Mouse (Mus musculus) T-helper 17 cell (primary cell): ENCODE measurements around the gene Olfr1044.
"Not testable (repeated sequence)": the region's sequence is repeated elsewhere in the genome, so short reads cannot be mapped to it uniquely, and the experiment has no call there.

Source experiments
- in situ Hi-C, 2 experiments: fragments of 300-600 bp; cut with MboI, MseI; formaldehyde crosslinking; loops; 1 replicate in 1 of 2; 2 replicates in 1 of 2; pipeline ENCODE4 v1.15.1; 2025; ENCODE audit warnings: high pct_unique_total_duplicates in 2 of 2

Gene Olfr1044

DNA sequence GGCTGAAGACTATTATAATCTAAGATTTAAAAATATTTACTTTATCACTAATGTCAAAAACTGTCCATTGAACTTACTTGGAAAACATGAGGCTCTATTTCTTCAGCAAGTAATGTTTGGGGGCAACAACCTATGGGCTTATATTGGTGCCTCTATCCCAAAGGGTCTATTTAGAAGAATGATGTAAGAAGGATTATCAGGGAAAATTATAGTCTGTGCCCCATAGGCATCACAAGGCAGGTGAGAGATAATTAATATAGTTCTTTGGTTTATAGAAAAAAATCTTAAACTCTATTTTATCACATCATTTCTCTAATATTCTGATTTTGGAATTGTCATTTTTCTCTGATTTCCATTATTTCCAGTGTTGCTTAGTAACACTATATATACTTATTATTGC is at the start of gene Olfr1044:
Olfr1044 (minus strand) TSS at position 101 of the 400 bp plus-strand sequence.
- in situ Hi-C loops, result no loop called here

DNA sequence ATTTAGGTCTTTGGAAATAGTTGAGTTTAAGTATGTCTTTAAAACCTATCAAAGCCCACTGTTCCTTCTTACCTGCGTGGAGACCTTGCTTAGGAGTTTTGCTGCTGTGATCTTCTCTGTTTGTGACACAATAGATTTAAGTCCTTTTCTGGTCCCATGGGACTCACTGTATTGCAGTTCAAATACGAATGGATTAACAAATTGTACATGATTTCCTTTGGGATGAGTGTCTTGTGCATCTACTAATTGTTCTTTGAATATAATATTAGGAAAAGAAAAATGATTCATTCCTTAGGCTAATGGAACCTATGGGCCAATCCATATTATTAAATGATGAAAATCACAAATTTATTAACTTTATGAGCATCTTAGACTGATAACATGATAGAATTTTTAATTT is 41.6 kb upstream of the Olfr1044 start, which contains the start of gene Olfr1046:
Olfr1046 (minus strand) TSS at position 101 of the 400 bp plus-strand sequence.
- in situ Hi-C loops, result no loop called here

DNA sequence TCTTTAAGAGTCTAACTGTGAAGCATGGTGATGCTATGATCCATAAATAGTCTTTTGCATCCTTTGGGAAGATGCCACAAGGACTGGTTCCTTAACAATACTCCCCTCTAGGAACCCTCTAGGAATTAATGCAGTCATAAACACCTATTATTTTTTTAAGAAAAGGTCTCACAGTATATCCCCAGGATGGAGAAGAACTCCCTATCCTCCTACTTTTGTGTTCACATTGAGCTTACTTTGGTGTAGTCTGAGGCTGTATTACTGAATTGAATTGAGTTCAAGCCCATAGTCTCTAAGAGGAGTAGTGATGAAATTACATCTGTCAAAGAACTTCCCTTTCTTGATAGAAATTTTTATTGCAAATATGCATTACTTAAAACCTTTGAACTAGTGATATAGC is 25.3 kb upstream of the Olfr1044 start, which contains the start of gene Olfr1045:
Olfr1045 (minus strand) TSS at position 101 of the 400 bp plus-strand sequence.
- in situ Hi-C loops, result no loop called here

DNA sequence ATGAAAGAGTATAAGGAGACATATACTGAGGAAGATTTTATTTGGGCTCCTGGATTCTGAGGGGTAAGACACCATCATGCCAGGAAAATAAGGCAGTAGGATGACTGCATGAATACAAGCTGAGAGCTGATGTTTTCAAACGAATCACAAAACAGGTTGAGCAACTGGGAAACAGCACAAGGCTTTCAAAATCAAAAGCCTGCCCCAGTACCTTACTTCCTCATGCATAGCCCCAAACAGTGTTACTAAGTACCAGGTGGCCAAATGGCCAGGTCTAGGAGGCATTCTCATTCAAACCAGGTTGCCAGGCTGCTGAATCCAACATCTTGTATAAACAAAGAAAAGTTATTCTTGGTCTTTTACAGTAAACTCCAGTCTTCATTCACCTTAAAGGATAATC is 18.2 kb upstream of the Olfr1044 start:
- in situ Hi-C loops, result no loop called here

DNA sequence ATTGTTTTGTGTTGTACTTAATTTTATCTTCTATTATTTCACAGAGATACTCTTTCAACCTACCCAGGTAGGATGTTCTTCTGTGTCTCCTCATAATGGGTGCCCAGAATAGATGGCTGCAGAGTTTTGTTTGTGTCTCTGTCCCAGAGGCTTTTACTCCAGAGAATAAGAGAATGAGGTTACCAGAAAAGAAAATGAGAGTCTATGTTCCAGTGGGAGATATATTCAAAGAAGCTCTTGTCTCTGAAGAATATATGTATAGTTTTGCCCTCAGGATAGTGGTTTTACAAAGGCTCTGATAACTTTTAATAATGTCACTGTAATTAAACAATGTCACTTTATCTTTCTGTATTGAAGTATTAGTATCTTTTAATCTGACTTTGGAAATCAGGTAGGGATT is 8.0 kb upstream of the Olfr1044 start, which contains the start of gene Olfr52:
Olfr52 (minus strand) TSS at position 101 of the 400 bp plus-strand sequence.
- in situ Hi-C loops, result no loop called here

DNA sequence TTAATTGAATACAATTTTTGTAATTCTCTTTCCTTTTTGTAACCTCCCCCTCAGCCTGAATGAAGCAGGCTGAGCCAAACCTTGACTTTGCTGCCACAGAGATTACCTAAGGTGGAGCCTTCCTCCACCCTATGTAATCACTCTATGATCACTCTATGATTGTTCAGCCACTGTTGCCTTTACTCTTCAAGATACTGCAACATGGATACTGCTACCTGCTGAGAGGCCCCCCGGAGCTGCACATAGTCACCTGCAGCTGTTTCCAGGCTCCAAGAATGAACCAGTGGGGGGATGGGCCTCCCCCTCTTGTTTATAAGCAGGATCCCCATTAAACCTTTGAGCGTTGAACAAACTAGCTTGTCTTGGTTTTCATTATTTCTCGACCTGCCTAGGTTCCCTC is 2.3 kb upstream of the Olfr1044 start:
- in situ Hi-C loops, result no loop called here

DNA sequence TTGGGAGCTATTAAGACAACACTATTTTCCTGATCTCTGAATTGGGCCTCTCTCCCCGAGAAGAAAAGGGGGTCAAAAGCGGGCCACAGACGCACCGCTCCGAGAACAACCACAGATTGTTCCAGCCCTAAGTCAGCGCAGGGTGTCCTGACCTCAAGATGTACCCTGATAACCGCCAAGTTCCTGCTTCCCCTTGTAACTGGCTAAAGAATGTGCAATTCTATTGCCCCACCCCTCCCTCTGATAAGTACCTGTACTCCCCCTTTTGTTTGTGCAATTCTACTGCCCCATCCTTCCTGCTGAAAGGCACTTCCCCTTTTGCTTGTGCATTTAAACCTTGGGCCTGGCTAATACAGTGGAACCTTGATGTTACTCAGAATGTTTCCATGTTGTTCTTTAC is 2.2 kb downstream of the Olfr1044 start:
- in situ Hi-C loops, result not testable (repeated sequence)

DNA sequence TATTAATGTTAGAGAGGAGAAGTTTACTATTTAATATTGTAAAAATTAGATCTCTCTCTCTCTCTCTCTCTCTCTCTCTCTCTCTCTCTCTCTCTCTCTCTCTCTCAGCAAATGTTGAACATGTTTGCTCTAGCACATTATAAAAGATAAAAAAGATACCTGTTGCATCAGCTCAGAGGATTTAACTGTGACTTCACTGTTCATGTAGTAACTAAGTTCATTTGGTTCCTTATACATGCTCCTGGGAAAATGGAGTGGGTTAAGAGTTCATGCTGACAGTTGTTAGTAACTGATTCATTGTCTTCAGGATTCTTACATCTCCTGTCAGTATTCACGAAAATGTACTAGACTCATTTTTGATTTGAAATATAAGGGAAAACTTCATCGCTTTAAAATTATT is 10.2 kb downstream of the Olfr1044 start, which contains the start of gene Olfr1043:
Olfr1043 (minus strand) TSS at position 101 of the 400 bp plus-strand sequence.
- in situ Hi-C loops, result no loop called here

DNA sequence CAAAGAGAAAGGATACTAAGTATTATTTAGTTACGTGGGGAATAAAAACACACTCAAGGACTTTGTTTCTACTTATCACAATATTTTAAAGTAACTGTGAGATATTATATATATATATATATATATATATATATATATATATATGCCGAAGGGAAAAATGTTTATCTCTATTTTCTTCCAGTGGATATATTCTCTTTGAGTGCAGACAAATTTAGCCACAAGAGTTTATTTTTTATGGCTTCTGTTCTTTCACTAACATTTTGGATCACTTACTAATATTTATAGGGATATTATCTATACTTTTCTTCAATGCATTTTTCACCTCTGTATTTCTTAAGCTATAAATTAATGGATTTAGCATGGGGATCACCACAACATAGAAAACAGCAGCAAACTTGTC is 15.9 kb downstream of the Olfr1044 start, which contains the start of gene Olfr1042:
Olfr1042 (minus strand) TSS at position 101 of the 400 bp plus-strand sequence.
- in situ Hi-C loops, result no loop called here

DNA sequence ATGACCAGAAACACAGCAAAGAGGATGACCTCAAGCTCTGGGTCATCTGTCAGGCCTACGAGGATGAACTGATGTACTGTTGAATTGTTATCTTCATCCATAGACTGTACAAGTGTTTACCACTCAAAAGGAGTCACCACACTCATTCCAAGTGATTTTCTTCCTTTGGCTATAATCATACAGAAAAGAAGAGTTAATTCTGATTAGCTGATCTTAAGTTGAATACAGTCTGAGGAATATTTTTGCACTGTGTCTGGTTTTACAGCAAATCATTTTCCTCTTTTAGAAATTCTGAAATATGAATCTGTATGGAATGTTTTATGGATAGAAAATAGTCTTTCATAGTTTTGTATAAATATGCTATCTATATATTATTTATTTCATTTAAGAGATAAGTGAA is 31.0 kb downstream of the Olfr1044 start, which contains the start of gene Olfr1040:
Olfr1040 (minus strand) TSS at position 101 of the 400 bp plus-strand sequence.
- in situ Hi-C loops, result no loop called here

DNA sequence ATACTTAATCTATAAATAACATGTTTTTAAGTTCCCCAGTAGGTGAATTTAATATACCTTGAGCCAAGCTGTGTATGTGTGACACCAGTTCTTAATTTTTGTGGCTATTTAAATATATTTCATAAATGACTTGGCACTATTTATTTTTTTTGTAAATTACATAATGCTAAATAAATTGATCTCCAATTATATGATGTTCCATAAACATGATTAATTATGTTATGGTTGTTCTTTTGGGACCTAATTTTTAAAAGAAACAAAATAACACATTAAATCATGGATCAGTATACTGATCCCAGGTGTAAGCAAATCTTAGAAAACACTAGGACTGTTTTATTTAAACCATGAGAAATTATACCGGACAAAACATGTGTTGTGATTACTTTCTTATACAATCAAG is 41.8 kb downstream of the Olfr1044 start, which contains the start of gene Olfr1039:
Olfr1039 (minus strand) TSS at position 101 of the 400 bp plus-strand sequence.
- in situ Hi-C loops, result no loop called here
